Mouse (Mus musculus) kidney, postnatal 0 days (tissue): ENCODE measurements around the gene Edem3. TPM values are rescaled to one million over a fixed set of nuclear protein-coding genes. Genes with fewer than 3 reads are reported as not detected.
A peak's percentile ranks its signal among the peaks of the same experiment; 100 is the strongest.
"Not testable (repeated sequence)": the region's sequence is repeated elsewhere in the genome, so short reads cannot be mapped to it uniquely, and the experiment has no call there.

Experiments
- ATAC-seq: fragments of 200-750 bp; cut with Nextera tagmentation; replicated peaks from 2 replicates; pipeline ENCODE4 v1.8.0; 2017; ENCODE audit warnings: low read depth, moderate number of reproducible peaks, moderate TSS enrichment, moderate library complexity; ENCODE audit not compliant: low FRiP score
- DNase-seq: peaks from one replicate; pipeline ENCODE4 v3.0.0-alpha.2; 2016; ENCODE audit warnings: low spot score
- H3K27ac ChIP-seq: fragments of 300-500 bp; sonication (generic); 2 replicates; pipeline ENCODE4 v1.5.1; 2014; ENCODE audit warnings: mild to moderate bottlenecking
- H3K27me3 ChIP-seq: fragments of 300-500 bp; sonication (generic); 2 replicates; pipeline ENCODE4 v1.6.1; 2014; ENCODE audit warnings: low read length, mixed read lengths; ENCODE audit not compliant: insufficient read depth
- H3K36me3 ChIP-seq: fragments of 300-500 bp; sonication (generic); 2 replicates; pipeline ENCODE4 v1.6.1; 2014; ENCODE audit warnings: low read length, mixed read lengths; ENCODE audit not compliant: insufficient read depth
- H3K4me1 ChIP-seq: fragments of 300-500 bp; sonication (generic); replicated peaks from 2 replicates; pipeline ENCODE4 v1.6.1; 2014; ENCODE audit warnings: antibody characterized with exemption, low read length, mixed read lengths; ENCODE audit not compliant: insufficient read depth
- H3K4me2 ChIP-seq: fragments of 300-500 bp; sonication (generic); 2 replicates; pipeline ENCODE4 v1.6.1; 2014; ENCODE audit warnings: mild to moderate bottlenecking, low read length, moderate library complexity, mixed read lengths
- H3K4me3 ChIP-seq: fragments of 300-500 bp; sonication (generic); replicated peaks from 2 replicates; pipeline ENCODE4 v1.5.1; 2014; ENCODE audit warnings: low read depth, low read length
- H3K9ac ChIP-seq: fragments of 300-500 bp; sonication (generic); 2 replicates; pipeline ENCODE4 v1.6.1; 2014; ENCODE audit warnings: low read depth, low read length
- H3K9me3 ChIP-seq: fragments of 300-500 bp; sonication (generic); replicated peaks from 2 replicates; pipeline ENCODE4 v1.6.1; 2016; ENCODE audit warnings: low read length, inconsistent platforms, mixed read lengths
- CTCF ChIP-seq: IDR thresholded peaks from 2 replicates; pipeline ENCODE4 v1.5.1; 2016; ENCODE audit warnings: antibody characterized with exemption, low read depth, mild to moderate bottlenecking, moderate library complexity
- WGBS: fragments of 180-500 bp; shearing (Covaris S2); extraction: QIAGEN DNeasy Blood & Tissue Kit; methylation state at CpG from one replicate; pipeline ENCODE4 v1.1.7; 2014; 5-methylcytosine and 5-hydroxymethylcytosine counted together
- polyA plus RNA-seq: library from polyadenylated mRNA; unstranded; fragments of >200 nt; fragmentation: Nextera tagmentation; extraction: Ambion mirVana; gene quantifications from 2 replicates; pipeline ENCODE4 v1.2.1, GENCODE M21; 2015

The Edem3 gene
- polyA plus RNA-seq, 1 experiment from 2014 or later = 11.7 TPM

GRCm38 (mm10) chr1:151741199-151741621 lies 14.0 kb upstream of the Edem3 start:
- H3K27me3 ChIP-seq = no peaks in the 10 kb centered on the region
- H3K9ac ChIP-seq = no peak overlapping the region
- DNase-seq (no peak), ATAC-seq (no peak)
- no peak overlapping the region for H3K4me3 ChIP-seq
- H3K27ac ChIP-seq = no peak overlapping the region
- 87% methylated on average over 7 of the region's 7 CpGs for WGBS
- no peaks in the 10 kb centered on the region for H3K36me3 ChIP-seq
- H3K4me1 ChIP-seq = no peaks in the 10 kb centered on the region
- H3K9me3 ChIP-seq = no peaks in the 10 kb centered on the region
- no peak for TF ChIP-seq CTCF
- no peak overlapping the region for H3K4me2 ChIP-seq

DNA sequence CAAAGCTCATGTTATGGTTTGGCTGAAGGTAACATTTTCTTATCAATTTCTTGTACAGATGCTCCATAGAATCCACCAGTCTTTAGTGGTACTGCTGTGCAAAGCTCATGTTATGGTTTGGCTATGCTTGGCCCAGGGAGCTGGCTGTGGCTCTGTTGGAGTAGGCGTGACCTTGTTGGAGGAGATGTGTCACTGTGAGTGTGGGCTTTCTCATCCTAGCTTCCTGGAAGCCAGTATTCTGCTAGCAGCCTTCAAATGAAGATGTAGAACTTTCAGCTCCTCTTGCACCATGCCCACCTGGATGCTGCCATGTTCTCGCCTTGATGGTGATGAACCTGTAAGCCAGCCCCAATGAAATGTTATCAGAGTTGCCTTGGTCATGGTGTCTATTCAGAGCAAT lies 5.3 kb upstream of the Edem3 start:
- not testable (repeated sequence) for H3K27ac ChIP-seq, H3K4me1 ChIP-seq, H3K4me2 ChIP-seq, H3K4me3 ChIP-seq, H3K9ac ChIP-seq, H3K9me3 ChIP-seq, ATAC-seq, DNase-seq, H3K36me3 ChIP-seq, H3K27me3 ChIP-seq
- WGBS = 91% methylated on average over 2 of the region's 2 CpGs

- ATAC-seq = no peak
- peak; percentile 24 for DNase-seq
- H3K27ac ChIP-seq = no peak overlapping the region
- no peaks in the 10 kb centered on the region for H3K9me3 ChIP-seq
- peaks cover 8% of the 10 kb centered on the region for H3K4me1 ChIP-seq
- H3K27me3 ChIP-seq = no peaks in the 10 kb centered on the region
- 69% methylated on average over 4 of the region's 4 CpGs for WGBS
- H3K4me3 ChIP-seq = no peak overlapping the region
- no peak for TF ChIP-seq CTCF
- H3K9ac ChIP-seq = no peak overlapping the region
- H3K36me3 ChIP-seq = no peaks in the 10 kb centered on the region
- no peak overlapping the region for H3K4me2 ChIP-seq
Observed at GRCm38 (mm10) chr1:151752946-151753345, 2.2 kb upstream of the Edem3 start.

- Histone ChIP-seq H3K4me1 (peaks cover 8% of the 10 kb centered on the region), H3K36me3 (no peaks in the 10 kb centered on the region), H3K4me2 (0 out of 2 replicates have a peak overlapping the region, but pooled peaks have one; percentile 64), H3K4me3 (no peak overlapping the region), H3K27ac (no peak overlapping the region), H3K9ac (no peak overlapping the region), H3K27me3 (no peaks in the 10 kb centered on the region), H3K9me3 (no peaks in the 10 kb centered on the region)
- no peak for DNase-seq
- WGBS = 75% methylated on average over 8 of the region's 8 CpGs
- TF ChIP-seq CTCF = no peak
- ATAC-seq = no peak
Observed at GRCm38 (mm10) chr1:151753374-151753929, 1.7 kb upstream of the Edem3 start.

GRCm38 (mm10) chr1:151754028-151754489 lies 1.1 kb upstream of the Edem3 start:
- WGBS = 34% methylated on average over 10 of the region's 10 CpGs

GRCm38 (mm10) chr1:151755660-151756424 lies 671 bp downstream of the Edem3 start:
- H3K9ac ChIP-seq = peak overlapping the region; percentile 74
- peak overlapping the region; percentile 80 for H3K4me3 ChIP-seq
- H3K4me1 ChIP-seq = peaks cover 8% of the 10 kb centered on the region
- no peak for TF ChIP-seq CTCF
- H3K9me3 ChIP-seq = no peaks in the 10 kb centered on the region
- peak overlapping the region; percentile 95 for H3K4me2 ChIP-seq
- no peaks in the 10 kb centered on the region for H3K27me3 ChIP-seq
- 3% methylated on average over 36 of the region's 36 CpGs for WGBS
- peak overlapping the region; percentile 84 for H3K27ac ChIP-seq
- no peaks in the 10 kb centered on the region for H3K36me3 ChIP-seq
- DNase-seq (peak; percentile 14), ATAC-seq (no peak; the same call in 1 of the 2 replicates)

More at GRCm38 (mm10) chr1:151754028-151754489, 1.1 kb upstream of the Edem3 start:
- Histone ChIP-seq H3K27ac (no peak overlapping the region), H3K4me1 (peaks cover 8% of the 10 kb centered on the region), H3K9ac (peak overlapping the region; percentile 38), H3K36me3 (no peaks in the 10 kb centered on the region), H3K4me2 (peak overlapping the region; percentile 64), H3K4me3 (peak overlapping the region; percentile 80), H3K27me3 (no peaks in the 10 kb centered on the region), H3K9me3 (no peaks in the 10 kb centered on the region)
- ATAC-seq (no peak), DNase-seq (no peak)
- TF ChIP-seq CTCF = 0 out of 2 replicates have a peak, but pooled peaks have one; percentile 9
